27 mouse cellular contexts compared by ENCODE assay signal in the genomic region with DNA sequence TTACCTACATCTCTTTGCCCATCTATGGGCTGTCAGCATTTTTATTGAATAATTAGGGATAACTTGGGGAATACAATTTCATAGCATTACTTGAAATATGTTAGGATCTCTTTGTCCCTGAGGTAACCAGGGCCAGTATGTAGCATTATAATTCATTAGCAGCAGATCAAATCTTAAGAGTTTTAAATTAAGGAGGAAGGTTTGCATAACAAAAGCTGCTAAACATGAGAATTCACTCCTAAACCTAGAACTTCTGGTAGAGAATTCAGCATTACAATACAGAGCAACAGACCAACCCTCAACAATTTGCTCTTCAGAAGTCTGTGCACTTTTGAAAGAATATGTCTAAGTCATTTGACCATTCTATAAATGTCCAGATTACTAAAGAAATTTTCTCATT.
"Had no signal": no experiment of that assay in that cellular context is flagged by ENCODE, and none has a peak within 500 bp of the region (broad histone marks: within the 10 kb centered on the region; RNA-seq: fewer than 3 reads in every experiment).

No protein-coding gene starts in this region.

- H3K9ac ChIP-seq: heart, embryonic 13.5 days; heart, embryonic 15.5 days; hindbrain, embryonic 12.5 days; hindbrain, embryonic 14.5 days; intestine, embryonic 15.5 days; limb, embryonic 12.5 days; liver, embryonic 13.5 days; liver, embryonic 15.5 days; liver, postnatal 0 days had no signal

- H3K4me2 ChIP-seq: heart, embryonic 11.5 days; heart, embryonic 13.5 days; heart, embryonic 15.5 days; hindbrain, embryonic 12.5 days; hindbrain, embryonic 14.5 days; intestine, embryonic 15.5 days; limb, embryonic 12.5 days; liver, embryonic 11.5 days; liver, embryonic 13.5 days; liver, embryonic 15.5 days had no signal

- ATAC-seq: hindbrain, embryonic 16.5 days; inflammation-experienced regulatory T-cells, adult 6 months; intestine, embryonic 15.5 days; intestine, postnatal 0 days; liver, postnatal 0 days had no signal

- H3K4me3 ChIP-seq: heart, embryonic 13.5 days; heart, embryonic 15.5 days; hindbrain, embryonic 10.5 days; hindbrain, embryonic 12.5 days; intestine, embryonic 15.5 days; layer of hippocampus, adult 2 months; limb, embryonic 10.5 days; limb, embryonic 12.5 days; liver, embryonic 13.5 days; liver, embryonic 15.5 days had no signal

- H3K4me1 ChIP-seq: heart, embryonic 13.5 days; heart, embryonic 15.5 days; hindbrain, embryonic 10.5 days; hindbrain, embryonic 12.5 days; intestine, embryonic 15.5 days; limb, embryonic 12.5 days; liver, embryonic 13.5 days; liver, embryonic 15.5 days had no signal

- H3K9me3 ChIP-seq: heart, embryonic 13.5 days; heart, embryonic 15.5 days; hindbrain, embryonic 10.5 days; hindbrain, embryonic 12.5 days; intestine, embryonic 15.5 days; limb, embryonic 10.5 days; limb, embryonic 12.5 days; liver, embryonic 13.5 days; liver, embryonic 15.5 days had no signal

- H3K27ac ChIP-seq: heart, embryonic 13.5 days; heart, embryonic 15.5 days; hindbrain, embryonic 10.5 days; hindbrain, embryonic 12.5 days; hindbrain, embryonic 14.5 days; intestine, embryonic 15.5 days; layer of hippocampus, adult 2 months; limb, embryonic 10.5 days; limb, embryonic 12.5 days; liver, embryonic 13.5 days; liver, embryonic 15.5 days had no signal

- H3K27me3 ChIP-seq: heart, embryonic 13.5 days; heart, embryonic 15.5 days; hindbrain, embryonic 12.5 days; intestine, embryonic 15.5 days; limb, embryonic 12.5 days; liver, embryonic 13.5 days; liver, embryonic 15.5 days had no signal

- H3K36me3 ChIP-seq: heart, embryonic 13.5 days; heart, embryonic 15.5 days; hindbrain, embryonic 10.5 days; hindbrain, embryonic 12.5 days; intestine, embryonic 15.5 days; limb, embryonic 10.5 days; limb, embryonic 12.5 days; liver, embryonic 13.5 days; liver, embryonic 15.5 days had no signal

- DNase-seq: gastrocnemius, postnatal 14 days; heart, postnatal 14 days; heart, postnatal 4 days; kidney, adult 18-20 months; kidney, adult 8-10 months; kidney, postnatal 10 days; kidney, postnatal 25 days; kidney, postnatal 4 days; layer of hippocampus, postnatal 36 days; liver; liver, embryonic 13.5 days; liver, postnatal 0 days had no signal
